Mouse (Mus musculus): ENCODE results near the gene Garem2. TPM values are rescaled to one million over a fixed set of nuclear protein-coding genes. Genes with fewer than 3 reads are reported as not detected.
A peak's percentile ranks its signal among the peaks of the same experiment; 100 is the strongest.

Garem2 gene
- polyA plus RNA-seq, 1 experiment from 2014 or later: 31.0 TPM

GRCm38 (mm10) chr5:30131246-30131645 lies 26.3 kb downstream of the Garem2 start:
- Histone ChIP-seq H3K27me3 (replicated peaks) (no peaks in the 10 kb centered on the region), H3K4me3 (no peak overlapping the region), H3K27ac (no peak overlapping the region), H3K4me1 (no peaks in the 10 kb centered on the region), H3K9ac (no peak overlapping the region), H3K4me2 (replicated peaks) (no peak overlapping the region), H3K36me3 (peaks cover 75% of the 10 kb centered on the region), H3K9me3 (no peaks in the 10 kb centered on the region)
- ATAC-seq (ENCODE audit: low FRiP score, low read depth): no peak
- 94% methylated on average over 4 of the region's 4 CpGs for WGBS

GRCm38 (mm10) chr5:30132173-30132572 lies 27.2 kb downstream of the Garem2 start:
- WGBS: 97% methylated on average over 2 of the region's 2 CpGs
- Histone ChIP-seq H3K9me3 (no peaks in the 10 kb centered on the region), H3K27me3 (replicated peaks) (no peaks in the 10 kb centered on the region), H3K4me1 (no peaks in the 10 kb centered on the region), H3K36me3 (peaks cover 73% of the 10 kb centered on the region), H3K4me2 (replicated peaks) (no peak overlapping the region), H3K4me3 (no peak overlapping the region), H3K9ac (no peak overlapping the region), H3K27ac (no peak overlapping the region)
- ATAC-seq (ENCODE audit: low FRiP score, low read depth): no peak

- no peaks in the 10 kb centered on the region for H3K27me3 ChIP-seq (replicated peaks)
- peaks cover 77% of the 10 kb centered on the region for H3K36me3 ChIP-seq
- no peak overlapping the region for H3K27ac ChIP-seq
- H3K9me3 ChIP-seq: no peaks in the 10 kb centered on the region
- no peak overlapping the region for H3K9ac ChIP-seq
- no peaks in the 10 kb centered on the region for H3K4me1 ChIP-seq
- WGBS: 96% methylated on average over 11 of the region's 11 CpGs
- no peak overlapping the region for H3K4me2 ChIP-seq (replicated peaks)
- ATAC-seq (ENCODE audit: low FRiP score, low read depth): no peak
- H3K4me3 ChIP-seq: no peak overlapping the region
Observed at GRCm38 (mm10) chr5:30135711-30136231, 30.8 kb downstream of the Garem2 start.

GRCm38 (mm10) chr5:30137271-30137670 lies 32.3 kb downstream of the Garem2 start:
- Histone ChIP-seq H3K4me1 (no peaks in the 10 kb centered on the region), H3K27ac (no peak overlapping the region), H3K27me3 (replicated peaks) (no peaks in the 10 kb centered on the region), H3K9ac (no peak overlapping the region), H3K4me2 (replicated peaks) (no peak overlapping the region), H3K36me3 (peaks cover 77% of the 10 kb centered on the region), H3K4me3 (no peak overlapping the region), H3K9me3 (no peaks in the 10 kb centered on the region)
- ATAC-seq (ENCODE audit: low FRiP score, low read depth): no peak
- whole genome bisulfite sequencing: 92% methylated on average over 9 of the region's 9 CpGs

GRCm38 (mm10) chr5:30138193-30138592 lies 33.2 kb downstream of the Garem2 start:
- peaks cover 80% of the 10 kb centered on the region for H3K36me3 ChIP-seq
- no peak overlapping the region for H3K4me2 ChIP-seq (replicated peaks)
- H3K4me1 ChIP-seq: no peaks in the 10 kb centered on the region
- no peaks in the 10 kb centered on the region for H3K9me3 ChIP-seq
- H3K27me3 ChIP-seq (replicated peaks): no peaks in the 10 kb centered on the region
- no peak overlapping the region for H3K9ac ChIP-seq
- ATAC-seq (ENCODE audit: low FRiP score, low read depth): no peak
- WGBS: 93% methylated on average over 4 of the region's 4 CpGs
- no peak overlapping the region for H3K4me3 ChIP-seq
- no peak overlapping the region for H3K27ac ChIP-seq

GRCm38 (mm10) chr5:30146526-30146925 lies 41.6 kb downstream of the Garem2 start:
- Histone ChIP-seq H3K9ac (no peak overlapping the region), H3K4me2 (replicated peaks) (no peak overlapping the region), H3K4me1 (no peaks in the 10 kb centered on the region), H3K9me3 (no peaks in the 10 kb centered on the region), H3K27ac (no peak overlapping the region), H3K4me3 (no peak overlapping the region), H3K36me3 (peaks cover 45% of the 10 kb centered on the region), H3K27me3 (replicated peaks) (no peaks in the 10 kb centered on the region)
- 85% methylated on average over 6 of the region's 6 CpGs for WGBS
- no peak for ATAC-seq (ENCODE audit: low FRiP score, low read depth)

GRCm38 (mm10) chr5:30148133-30148920 lies 43.4 kb downstream of the Garem2 start:
- Histone ChIP-seq H3K4me1 (peaks cover 1% of the 10 kb centered on the region), H3K4me3 (no peak overlapping the region), H3K9ac (no peak overlapping the region), H3K27ac (no peak overlapping the region), H3K4me2 (replicated peaks) (no peak overlapping the region), H3K27me3 (replicated peaks) (no peaks in the 10 kb centered on the region), H3K9me3 (no peaks in the 10 kb centered on the region), H3K36me3 (peaks cover 28% of the 10 kb centered on the region)
- no peak for ATAC-seq (ENCODE audit: low FRiP score, low read depth)
- 90% methylated on average over 5 of the region's 5 CpGs for WGBS

GRCm38 (mm10) chr5:30152007-30152406 lies 47.0 kb downstream of the Garem2 start:
- Histone ChIP-seq H3K9me3 (no peaks in the 10 kb centered on the region), H3K4me1 (peaks cover 11% of the 10 kb centered on the region), H3K36me3 (peaks cover under 1% of the 10 kb centered on the region; the same call in 1 of the 2 replicates), H3K27me3 (replicated peaks) (no peaks in the 10 kb centered on the region), H3K4me3 (no peak overlapping the region), H3K27ac (no peak overlapping the region), H3K4me2 (replicated peaks) (no peak overlapping the region), H3K9ac (no peak overlapping the region)
- WGBS: 83% methylated on average over 4 of the region's 4 CpGs
- ATAC-seq (ENCODE audit: low FRiP score, low read depth): no peak

GRCm38 (mm10) chr5:30152413-30152812 lies 47.5 kb downstream of the Garem2 start:
- H3K9me3 ChIP-seq: no peaks in the 10 kb centered on the region
- WGBS: 89% methylated on average over 1 of the region's 1 CpGs
- no peak overlapping the region for H3K4me2 ChIP-seq (replicated peaks)
- no peaks in the 10 kb centered on the region for H3K36me3 ChIP-seq
- no peak overlapping the region for H3K27ac ChIP-seq
- ATAC-seq (ENCODE audit: low FRiP score, low read depth): no peak
- no peak overlapping the region for H3K4me3 ChIP-seq
- H3K9ac ChIP-seq: no peak overlapping the region
- H3K27me3 ChIP-seq (replicated peaks): no peaks in the 10 kb centered on the region
- H3K4me1 ChIP-seq: peaks cover 11% of the 10 kb centered on the region

GRCm38 (mm10) chr5:30153222-30153621 lies 48.3 kb downstream of the Garem2 start:
- Histone ChIP-seq H3K4me1 (peaks cover 11% of the 10 kb centered on the region), H3K4me2 (replicated peaks) (no peak overlapping the region), H3K36me3 (no peaks in the 10 kb centered on the region), H3K9ac (no peak overlapping the region), H3K27me3 (replicated peaks) (no peaks in the 10 kb centered on the region), H3K27ac (no peak overlapping the region), H3K9me3 (no peaks in the 10 kb centered on the region), H3K4me3 (no peak overlapping the region)
- no peak for ATAC-seq (ENCODE audit: low FRiP score, low read depth)
- WGBS: 92% methylated on average over 2 of the region's 2 CpGs

- no peaks in the 10 kb centered on the region for H3K9me3 ChIP-seq
- H3K27me3 ChIP-seq (replicated peaks): no peaks in the 10 kb centered on the region
- H3K4me3 ChIP-seq: peak overlapping the region; percentile 93
- peak overlapping the region; percentile 80 for H3K4me2 ChIP-seq (replicated peaks)
- H3K27ac ChIP-seq: no peak overlapping the region
- no peaks in the 10 kb centered on the region for H3K36me3 ChIP-seq
- 25% methylated on average over 4 of the region's 4 CpGs for WGBS
- no peak for ATAC-seq (ENCODE audit: low FRiP score, low read depth)
- peak overlapping the region; percentile 83 for H3K9ac ChIP-seq
- peaks cover 11% of the 10 kb centered on the region for H3K4me1 ChIP-seq
Observed at GRCm38 (mm10) chr5:30154013-30154412, 49.1 kb downstream of the Garem2 start.

- H3K4me2 ChIP-seq (replicated peaks): peak within 1 kb of the TSS; percentile 80
- peak within 1 kb of the TSS; percentile 83 for H3K9ac ChIP-seq
- H3K4me3 ChIP-seq: peak within 1 kb of the TSS; percentile 93
- no peaks in the 10 kb centered on the region for H3K27me3 ChIP-seq (replicated peaks)
- peak within 1 kb of the TSS; percentile 59 for H3K27ac ChIP-seq
- H3K36me3 ChIP-seq: no peaks in the 10 kb centered on the region
- ATAC-seq (ENCODE audit: low FRiP score, low read depth): peak; percentile 93
- H3K4me1 ChIP-seq: peaks cover 11% of the 10 kb centered on the region
- H3K9me3 ChIP-seq: no peaks in the 10 kb centered on the region
- under 1% methylated on average over 53 of the region's 53 CpGs for WGBS
Observed at GRCm38 (mm10) chr5:30154474-30155394, 49.8 kb downstream of the Garem2 start, which contains the start of the genes Hadha and Hadhb. Gene Hadha (minus strand): TSS chr5:30155162. Gene Hadhb (plus strand): TSS chr5:30155248.
